Mouse (Mus musculus): ENCODE measurements around the gene Atp2b2. TPM values are rescaled to one million over a fixed set of nuclear protein-coding genes. Genes with fewer than 3 reads are reported as not detected.

Gene Atp2b2
- polyA plus RNA-seq, 1 experiment from 2014 or later: 0.25 TPM

- Histone ChIP-seq H3K9ac (no peak overlapping the region), H3K4me2 (no peak overlapping the region), H3K27me3 (peaks cover 4% of the 10 kb centered on the region; the same call in 1 of the 2 replicates), H3K4me1 (no peaks in the 10 kb centered on the region), H3K4me3 (no peak overlapping the region), H3K9me3 (no peaks in the 10 kb centered on the region), H3K36me3 (no peaks in the 10 kb centered on the region), H3K27ac (no peak overlapping the region)
- ATAC-seq (ENCODE audit: insufficient number of reproducible peaks, insufficient read depth, low FRiP score, low TSS enrichment, low read depth): no peak
- 26% methylated on average over 7 of the region's 7 CpGs for WGBS
Measured at GRCm38 (mm10) chr6:113761644-113762043, 280.8 kb downstream of the Atp2b2 start.

GRCm38 (mm10) chr6:113749119-113749685 is 293.2 kb downstream of the Atp2b2 start:
- 57% methylated on average over 17 of the region's 17 CpGs for WGBS

GRCm38 (mm10) chr6:113748351-113748750 is 294.1 kb downstream of the Atp2b2 start:
- no peaks in the 10 kb centered on the region for H3K4me1 ChIP-seq
- H3K36me3 ChIP-seq: no peaks in the 10 kb centered on the region
- 34% methylated on average over 26 of the region's 26 CpGs for whole genome bisulfite sequencing
- H3K27ac ChIP-seq: no peak overlapping the region
- H3K4me3 ChIP-seq: peak overlapping the region; percentile 12
- no peaks in the 10 kb centered on the region for H3K9me3 ChIP-seq
- H3K4me2 ChIP-seq: peak overlapping the region; percentile 38
- no peak overlapping the region for H3K9ac ChIP-seq
- no peak for ATAC-seq (ENCODE audit: insufficient number of reproducible peaks, insufficient read depth, low FRiP score, low TSS enrichment, low read depth)
- H3K27me3 ChIP-seq: peaks cover 34% of the 10 kb centered on the region

More at GRCm38 (mm10) chr6:113749119-113749685, 293.2 kb downstream of the Atp2b2 start:
- H3K4me1 ChIP-seq: no peaks in the 10 kb centered on the region
- no peak overlapping the region for H3K4me3 ChIP-seq
- H3K27ac ChIP-seq: no peak overlapping the region
- H3K36me3 ChIP-seq: no peaks in the 10 kb centered on the region
- no peak for ATAC-seq (ENCODE audit: insufficient number of reproducible peaks, insufficient read depth, low FRiP score, low TSS enrichment, low read depth)
- H3K4me2 ChIP-seq: no peak overlapping the region
- no peaks in the 10 kb centered on the region for H3K9me3 ChIP-seq
- H3K9ac ChIP-seq: no peak overlapping the region
- H3K27me3 ChIP-seq: peaks cover 31% of the 10 kb centered on the region

- Histone ChIP-seq H3K27ac (no peak overlapping the region), H3K27me3 (peaks cover 34% of the 10 kb centered on the region), H3K4me2 (no peak overlapping the region), H3K4me1 (no peaks in the 10 kb centered on the region), H3K36me3 (no peaks in the 10 kb centered on the region), H3K4me3 (no peak overlapping the region), H3K9me3 (no peaks in the 10 kb centered on the region), H3K9ac (no peak overlapping the region)
- ATAC-seq (ENCODE audit: insufficient number of reproducible peaks, insufficient read depth, low FRiP score, low TSS enrichment, low read depth): no peak
- WGBS: 84% methylated on average over 14 of the region's 14 CpGs
Measured at GRCm38 (mm10) chr6:113747284-113747683, 295.1 kb downstream of the Atp2b2 start.

GRCm38 (mm10) chr6:113745117-113745516 is 297.3 kb downstream of the Atp2b2 start:
- no peak for ATAC-seq (ENCODE audit: insufficient number of reproducible peaks, insufficient read depth, low FRiP score, low TSS enrichment, low read depth)
- no peak overlapping the region for H3K4me3 ChIP-seq
- no peak overlapping the region for H3K9ac ChIP-seq
- no peak overlapping the region for H3K4me2 ChIP-seq
- H3K27me3 ChIP-seq: peaks cover 31% of the 10 kb centered on the region
- H3K4me1 ChIP-seq: no peaks in the 10 kb centered on the region
- no peak overlapping the region for H3K27ac ChIP-seq
- H3K9me3 ChIP-seq: no peaks in the 10 kb centered on the region
- H3K36me3 ChIP-seq: no peaks in the 10 kb centered on the region

GRCm38 (mm10) chr6:113743111-113743510 is 299.3 kb downstream of the Atp2b2 start:
- Histone ChIP-seq H3K4me3 (no peak overlapping the region), H3K27ac (no peak overlapping the region), H3K27me3 (peaks cover 12% of the 10 kb centered on the region), H3K9me3 (no peaks in the 10 kb centered on the region), H3K36me3 (peaks cover 7% of the 10 kb centered on the region), H3K9ac (no peak overlapping the region), H3K4me2 (no peak overlapping the region), H3K4me1 (peaks cover 9% of the 10 kb centered on the region)
- no peak for ATAC-seq (ENCODE audit: insufficient number of reproducible peaks, insufficient read depth, low FRiP score, low TSS enrichment, low read depth)
- 43% methylated on average over 1 of the region's 1 CpGs for WGBS

- Histone ChIP-seq H3K36me3 (peaks cover 15% of the 10 kb centered on the region), H3K9me3 (no peaks in the 10 kb centered on the region), H3K4me1 (peaks cover 9% of the 10 kb centered on the region), H3K27me3 (peaks cover 6% of the 10 kb centered on the region), H3K4me3 (no peak overlapping the region), H3K9ac (no peak overlapping the region), H3K4me2 (no peak overlapping the region), H3K27ac (no peak overlapping the region)
- 78% methylated on average over 1 of the region's 1 CpGs for WGBS
- ATAC-seq (ENCODE audit: insufficient number of reproducible peaks, insufficient read depth, low FRiP score, low TSS enrichment, low read depth): no peak
Measured at GRCm38 (mm10) chr6:113742321-113742720, 300.1 kb downstream of the Atp2b2 start.

- Histone ChIP-seq H3K4me2 (no peak overlapping the region), H3K36me3 (peaks cover 22% of the 10 kb centered on the region), H3K27ac (no peak overlapping the region), H3K9me3 (no peaks in the 10 kb centered on the region), H3K27me3 (peaks cover 3% of the 10 kb centered on the region), H3K4me3 (no peak overlapping the region), H3K4me1 (peaks cover 9% of the 10 kb centered on the region), H3K9ac (no peak overlapping the region)
- no peak for ATAC-seq (ENCODE audit: insufficient number of reproducible peaks, insufficient read depth, low FRiP score, low TSS enrichment, low read depth)
- 71% methylated on average over 2 of the region's 2 CpGs for WGBS
Measured at GRCm38 (mm10) chr6:113741425-113741824, 301.0 kb downstream of the Atp2b2 start.

- peaks cover 31% of the 10 kb centered on the region for H3K36me3 ChIP-seq
- H3K27me3 ChIP-seq: peaks cover 3% of the 10 kb centered on the region
- no peaks in the 10 kb centered on the region for H3K9me3 ChIP-seq
- 7% methylated on average over 41 of the region's 41 CpGs for WGBS
- 0 out of 2 replicates have a peak, but pooled peaks have one; percentile 56 for ATAC-seq (ENCODE audit: insufficient number of reproducible peaks, insufficient read depth, low FRiP score, low TSS enrichment, low read depth)
- peaks cover 9% of the 10 kb centered on the region for H3K4me1 ChIP-seq
- peak within 1 kb of the TSS; percentile 89 for H3K4me3 ChIP-seq
- H3K4me2 ChIP-seq: peak within 1 kb of the TSS; percentile 86
- peak within 1 kb of the TSS; percentile 68 for H3K27ac ChIP-seq
- H3K9ac ChIP-seq: peak within 1 kb of the TSS; percentile 93
Measured at GRCm38 (mm10) chr6:113740236-113741217, 301.9 kb downstream of the Atp2b2 start, which contains the start of gene Sec13. Sec13 (minus strand) TSS chr6:113740743.

GRCm38 (mm10) chr6:113737318-113738046 is 304.9 kb downstream of the Atp2b2 start:
- Histone ChIP-seq H3K36me3 (peaks cover 61% of the 10 kb centered on the region), H3K4me2 (no peak overlapping the region), H3K9me3 (no peaks in the 10 kb centered on the region), H3K27me3 (no peaks in the 10 kb centered on the region), H3K4me3 (no peak overlapping the region), H3K9ac (no peak overlapping the region), H3K4me1 (peaks cover 9% of the 10 kb centered on the region), H3K27ac (no peak overlapping the region)
- WGBS: 88% methylated on average over 9 of the region's 9 CpGs
- no peak for ATAC-seq (ENCODE audit: insufficient number of reproducible peaks, insufficient read depth, low FRiP score, low TSS enrichment, low read depth)

- WGBS: 96% methylated on average over 3 of the region's 3 CpGs
- H3K4me1 ChIP-seq: no peaks in the 10 kb centered on the region
Measured at GRCm38 (mm10) chr6:113731296-113731695, 311.1 kb downstream of the Atp2b2 start.

More at GRCm38 (mm10) chr6:113731296-113731695, 311.1 kb downstream of the Atp2b2 start:
- no peak overlapping the region for H3K4me3 ChIP-seq
- H3K4me2 ChIP-seq: no peak overlapping the region
- ATAC-seq (ENCODE audit: insufficient number of reproducible peaks, insufficient read depth, low FRiP score, low TSS enrichment, low read depth): no peak
- no peak overlapping the region for H3K9ac ChIP-seq
- H3K36me3 ChIP-seq: peaks cover 100% of the 10 kb centered on the region
- no peak overlapping the region for H3K27ac ChIP-seq
- no peaks in the 10 kb centered on the region for H3K27me3 ChIP-seq
- H3K9me3 ChIP-seq: no peaks in the 10 kb centered on the region
